Mouse (Mus musculus): ENCODE measurements around the gene Elovl1. TPM values are rescaled to one million over a fixed set of nuclear protein-coding genes. Genes with fewer than 3 reads are reported as not detected.

Gene Elovl1
- polyA plus RNA-seq, 1 experiment from 2014 or later: 37.6 TPM

Other genes with a start within 250 kb of the Elovl1 start
- gene Kdm4a, start 248.1 kb upstream of the Elovl1 start, polyA plus RNA-seq (2016; fragmentation: Nextera tagmentation; extraction: Ambion mirVana): 57.0 and 57.2 TPM in 2 replicates
- 113 and 123 TPM in 2 replicates for gene Ptprf, start 136.7 kb upstream of the Elovl1 start, polyA plus RNA-seq (2016; fragmentation: Nextera tagmentation; extraction: Ambion mirVana)
- gene Szt2, start 18.8 kb upstream of the Elovl1 start, polyA plus RNA-seq (2016; fragmentation: Nextera tagmentation; extraction: Ambion mirVana): 12.0 and 13.6 TPM in 2 replicates
- 144 and 147 TPM in 2 replicates for gene Med8, start 18.8 kb upstream of the Elovl1 start, polyA plus RNA-seq (2016; fragmentation: Nextera tagmentation; extraction: Ambion mirVana)
- gene Cdc20, start 9.3 kb downstream of the Elovl1 start, polyA plus RNA-seq (2016; fragmentation: Nextera tagmentation; extraction: Ambion mirVana): 233 and 235 TPM in 2 replicates
- 0.54 and 0.77 TPM in 2 replicates for gene Mpl, start 29.4 kb downstream of the Elovl1 start, polyA plus RNA-seq (2016; fragmentation: Nextera tagmentation; extraction: Ambion mirVana)
- 16.2 and 21.0 TPM in 2 replicates for gene Tie1, start 62.0 kb downstream of the Elovl1 start, polyA plus RNA-seq (2016; fragmentation: Nextera tagmentation; extraction: Ambion mirVana)
- 0.26 and 0.48 TPM in 2 replicates for gene 2610528J11Rik, start 98.9 kb downstream of the Elovl1 start, polyA plus RNA-seq (2016; fragmentation: Nextera tagmentation; extraction: Ambion mirVana)
- 0.13 and 0.26 TPM in 2 replicates for gene Tmem125, start 116.0 kb downstream of the Elovl1 start, polyA plus RNA-seq (2016; fragmentation: Nextera tagmentation; extraction: Ambion mirVana)
- 0.92 and 1.5 TPM in 2 replicates for gene Cfap57, start 192.7 kb downstream of the Elovl1 start, polyA plus RNA-seq (2016; fragmentation: Nextera tagmentation; extraction: Ambion mirVana)
- gene Ebna1bp2, start 192.7 kb downstream of the Elovl1 start, polyA plus RNA-seq (2016; fragmentation: Nextera tagmentation; extraction: Ambion mirVana): 167 TPM in 2 replicates
- gene Olfr62, start 230.9 kb downstream of the Elovl1 start, polyA plus RNA-seq (2016; fragmentation: Nextera tagmentation; extraction: Ambion mirVana): not detected in 2 replicates